Mouse (Mus musculus): ENCODE measurements around the gene Ccnc. TPM values are rescaled to one million over a fixed set of nuclear protein-coding genes. Genes with fewer than 3 reads are reported as not detected.

The Ccnc gene
- 63.7 and 67.2 TPM in 2 replicates for polyA plus RNA-seq (2016; fragmentation: Nextera tagmentation; extraction: Ambion mirVana)

GRCm38 (mm10) chr4:21727615-21728165 lies at the start of gene Ccnc:
Gene Ccnc (plus strand): TSS chr4:21727701.
- Histone ChIP-seq H3K9me3 (no peaks in the 10 kb centered on the region), H3K4me1 (peaks cover 12% of the 10 kb centered on the region), H3K9ac (peak within 1 kb of the TSS; percentile 89), H3K27ac (peak within 1 kb of the TSS; percentile 86), H3K4me3 (replicated peaks) (peak within 1 kb of the TSS; percentile 81), H3K27me3 (no peaks in the 10 kb centered on the region), H3K36me3 (replicated peaks) (peaks cover under 1% of the 10 kb centered on the region), H3K4me2 (peak within 1 kb of the TSS; percentile 74)
- ATAC-seq (ENCODE audit: low FRiP score), result peak; percentile 97
- WGBS, result under 1% methylated on average over 37 of the region's 37 CpGs

GRCm38 (mm10) chr4:21678101-21678974 lies 49.2 kb upstream of the Ccnc start:
- H3K4me1 ChIP-seq, result peaks cover 24% of the 10 kb centered on the region
- no peaks in the 10 kb centered on the region for H3K9me3 ChIP-seq
- under 1% methylated on average over 79 of the region's 84 CpGs for WGBS
- H3K27ac ChIP-seq, result no peak overlapping the region
- peaks cover 87% of the 10 kb centered on the region for H3K27me3 ChIP-seq
- ATAC-seq (ENCODE audit: low FRiP score), result 0 out of 2 replicates have a peak, but pooled peaks have one; percentile 22
- H3K4me2 ChIP-seq, result peak overlapping the region; percentile 57
- H3K36me3 ChIP-seq (replicated peaks), result no peaks in the 10 kb centered on the region
- H3K9ac ChIP-seq, result 0 out of 2 replicates have a peak overlapping the region, but pooled peaks have one; percentile 22
- H3K4me3 ChIP-seq (replicated peaks), result peak overlapping the region; percentile 42

- Histone ChIP-seq H3K9me3 (no peaks in the 10 kb centered on the region), H3K4me1 (peaks cover 21% of the 10 kb centered on the region), H3K4me3 (replicated peaks) (peak overlapping the region; percentile 42), H3K36me3 (replicated peaks) (no peaks in the 10 kb centered on the region), H3K9ac (0 out of 2 replicates have a peak overlapping the region, but pooled peaks have one; percentile 22), H3K4me2 (peak overlapping the region; percentile 57), H3K27me3 (peaks cover 88% of the 10 kb centered on the region), H3K27ac (no peak overlapping the region)
- peak; percentile 91 for ATAC-seq (ENCODE audit: low FRiP score)
- WGBS, result under 1% methylated on average over 56 of the region's 79 CpGs
These were observed 48.4 kb upstream of the Ccnc start for GRCm38 (mm10) chr4:21678975-21679623.

GRCm38 (mm10) chr4:21679624-21680480 lies 47.6 kb upstream of the Ccnc start:
- no peaks in the 10 kb centered on the region for H3K9me3 ChIP-seq
- no peaks in the 10 kb centered on the region for H3K36me3 ChIP-seq (replicated peaks)
- H3K27ac ChIP-seq, result no peak overlapping the region
- 0 out of 2 replicates have a peak overlapping the region, but pooled peaks have one; percentile 22 for H3K9ac ChIP-seq
- H3K4me2 ChIP-seq, result peak overlapping the region; percentile 57
- peak overlapping the region; percentile 42 for H3K4me3 ChIP-seq (replicated peaks)
- peaks cover 21% of the 10 kb centered on the region for H3K4me1 ChIP-seq
- ATAC-seq (ENCODE audit: low FRiP score), result peak; percentile 24
- WGBS, result 2% methylated on average over 42 of the region's 42 CpGs
- H3K27me3 ChIP-seq, result peaks cover 88% of the 10 kb centered on the region

GRCm38 (mm10) chr4:21680971-21681370 lies 46.5 kb upstream of the Ccnc start:
- Histone ChIP-seq H3K27me3 (peaks cover 93% of the 10 kb centered on the region), H3K9ac (no peak overlapping the region), H3K4me3 (replicated peaks) (no peak overlapping the region), H3K9me3 (no peaks in the 10 kb centered on the region), H3K27ac (no peak overlapping the region), H3K36me3 (replicated peaks) (no peaks in the 10 kb centered on the region), H3K4me2 (no peak overlapping the region), H3K4me1 (peaks cover 30% of the 10 kb centered on the region)
- 2% methylated on average over 10 of the region's 10 CpGs for WGBS
- ATAC-seq (ENCODE audit: low FRiP score), result no peak

GRCm38 (mm10) chr4:21682421-21683150 lies 44.9 kb upstream of the Ccnc start:
- peaks cover 32% of the 10 kb centered on the region for H3K4me1 ChIP-seq

GRCm38 (mm10) chr4:21684341-21684970 lies 43.0 kb upstream of the Ccnc start:
- Histone ChIP-seq H3K9me3 (no peaks in the 10 kb centered on the region), H3K4me1 (peaks cover 33% of the 10 kb centered on the region), H3K36me3 (replicated peaks) (no peaks in the 10 kb centered on the region), H3K27me3 (peaks cover 94% of the 10 kb centered on the region), H3K9ac (no peak overlapping the region), H3K27ac (no peak overlapping the region), H3K4me2 (no peak overlapping the region), H3K4me3 (replicated peaks) (0 out of 2 replicates have a peak overlapping the region, but pooled peaks have one; percentile 4)
- 1% methylated on average over 14 of the region's 14 CpGs for WGBS
- ATAC-seq (ENCODE audit: low FRiP score), result no peak

More at GRCm38 (mm10) chr4:21682421-21683150, 44.9 kb upstream of the Ccnc start:
- no peak overlapping the region for H3K9ac ChIP-seq
- H3K27me3 ChIP-seq, result peaks cover 100% of the 10 kb centered on the region
- no peak overlapping the region for H3K27ac ChIP-seq
- 8% methylated on average over 10 of the region's 10 CpGs for WGBS
- ATAC-seq (ENCODE audit: low FRiP score), result no peak
- H3K4me2 ChIP-seq, result no peak overlapping the region
- H3K36me3 ChIP-seq (replicated peaks), result no peaks in the 10 kb centered on the region
- H3K9me3 ChIP-seq, result no peaks in the 10 kb centered on the region
- H3K4me3 ChIP-seq (replicated peaks), result no peak overlapping the region

- no peak for ATAC-seq (ENCODE audit: low FRiP score)
- peak within 1 kb of the TSS; percentile 15 for H3K4me3 ChIP-seq (replicated peaks)
- H3K9ac ChIP-seq, result no peak within 1 kb of the TSS
- H3K9me3 ChIP-seq, result no peaks in the 10 kb centered on the region
- peaks cover 94% of the 10 kb centered on the region for H3K27me3 ChIP-seq
- H3K27ac ChIP-seq, result no peak within 1 kb of the TSS
- no peaks in the 10 kb centered on the region for H3K36me3 ChIP-seq (replicated peaks)
- H3K4me1 ChIP-seq, result peaks cover 39% of the 10 kb centered on the region
- WGBS, result 0% methylated on average over 38 of the region's 38 CpGs
- peak within 1 kb of the TSS; percentile 35 for H3K4me2 ChIP-seq
These were observed 41.9 kb upstream of the Ccnc start, which contains the start of gene Prdm13 for GRCm38 (mm10) chr4:21685595-21686091. Gene Prdm13 (minus strand): TSS chr4:21685963.

- peaks cover 39% of the 10 kb centered on the region for H3K4me1 ChIP-seq
- WGBS, result 1% methylated on average over 11 of the region's 11 CpGs
These were observed 41.1 kb upstream of the Ccnc start for GRCm38 (mm10) chr4:21686416-21686815.

GRCm38 (mm10) chr4:21686934-21687333 lies 40.6 kb upstream of the Ccnc start:
- Histone ChIP-seq H3K36me3 (replicated peaks) (no peaks in the 10 kb centered on the region), H3K9me3 (no peaks in the 10 kb centered on the region), H3K4me1 (peaks cover 39% of the 10 kb centered on the region), H3K27ac (no peak overlapping the region), H3K27me3 (peaks cover 90% of the 10 kb centered on the region), H3K4me2 (no peak overlapping the region), H3K9ac (no peak overlapping the region), H3K4me3 (replicated peaks) (no peak overlapping the region)
- ATAC-seq (ENCODE audit: low FRiP score), result no peak
- WGBS, result 0% methylated on average over 5 of the region's 5 CpGs

More at GRCm38 (mm10) chr4:21686416-21686815, 41.1 kb upstream of the Ccnc start:
- H3K36me3 ChIP-seq (replicated peaks), result no peaks in the 10 kb centered on the region
- H3K4me2 ChIP-seq, result no peak overlapping the region
- H3K9me3 ChIP-seq, result no peaks in the 10 kb centered on the region
- H3K27ac ChIP-seq, result no peak overlapping the region
- H3K27me3 ChIP-seq, result peaks cover 94% of the 10 kb centered on the region
- H3K9ac ChIP-seq, result no peak overlapping the region
- ATAC-seq (ENCODE audit: low FRiP score), result no peak
- H3K4me3 ChIP-seq (replicated peaks), result no peak overlapping the region

Measured in forebrain, embryonic 12.5 days (tissue).